Mouse (Mus musculus) midbrain, postnatal 0 days (tissue): Measurements from ENCODE around the gene Irf2bp1. TPM values are rescaled to one million over a fixed set of nuclear protein-coding genes. Genes with fewer than 3 reads are reported as not detected.
A peak's percentile ranks its signal among the peaks of the same experiment; 100 is the strongest.

ENCODE experiments used
- ATAC-seq: fragments of 200-750 bp; cut with Nextera tagmentation; 2 replicates; pipeline ENCODE4 v1.8.0; 2017; ENCODE audit warnings: moderate number of reproducible peaks, mild to moderate bottlenecking, moderate TSS enrichment, moderate library complexity; ENCODE audit not compliant: low FRiP score
- DNase-seq: peaks from one replicate; pipeline ENCODE4 v3.0.0-alpha.2; 2015; ENCODE audit warnings: low spot score
- H3K27ac ChIP-seq: fragments of 300-500 bp; sonication (generic); 2 replicates; pipeline ENCODE4 v1.5.1; 2014; ENCODE audit warnings: low read depth, mild to moderate bottlenecking, low read length, mixed read lengths
- H3K27me3 ChIP-seq: fragments of 300-500 bp; sonication (generic); 2 replicates; pipeline ENCODE4 v1.6.1; 2014; ENCODE audit warnings: low read length, control low read depth, mixed read lengths; ENCODE audit not compliant: insufficient read depth
- H3K36me3 ChIP-seq: fragments of 300-500 bp; sonication (generic); 2 replicates; pipeline ENCODE4 v1.6.1; 2014; ENCODE audit warnings: low read length, control low read depth, mixed read lengths; ENCODE audit not compliant: insufficient read depth
- H3K4me1 ChIP-seq: fragments of 300-500 bp; sonication (generic); 2 replicates; pipeline ENCODE4 v1.6.1; 2014; ENCODE audit warnings: mild to moderate bottlenecking, control low read depth, antibody characterized with exemption, low read length, mixed read lengths; ENCODE audit not compliant: insufficient read depth
- H3K4me2 ChIP-seq: fragments of 300-500 bp; sonication (generic); 2 replicates; pipeline ENCODE4 v1.6.1; 2014; ENCODE audit warnings: low read depth, mild to moderate bottlenecking, low read length, mixed read lengths; ENCODE audit not compliant: poor library complexity, severe bottlenecking
- H3K4me3 ChIP-seq: fragments of 300-500 bp; sonication (generic); 2 replicates; pipeline ENCODE4 v1.5.1; 2014; ENCODE audit warnings: low read depth, mild to moderate bottlenecking, low read length, moderate library complexity
- H3K9ac ChIP-seq: fragments of 300-500 bp; sonication (generic); replicated peaks from 2 replicates; pipeline ENCODE4 v1.6.1; 2014; ENCODE audit warnings: mild to moderate bottlenecking, low read length, moderate library complexity, mixed read lengths; ENCODE audit not compliant: poor library complexity, severe bottlenecking
- H3K9me3 ChIP-seq: fragments of 300-500 bp; sonication (generic); 2 replicates; pipeline ENCODE4 v1.6.1; 2016; ENCODE audit warnings: low read length, control low read depth
- CTCF ChIP-seq: IDR thresholded peaks from 2 replicates; pipeline ENCODE4 v1.5.1; 2016; ENCODE audit warnings: antibody characterized with exemption, mild to moderate bottlenecking
- WGBS: fragments of 180-500 bp; shearing (Covaris S2); extraction: QIAGEN DNeasy Blood & Tissue Kit; methylation state at CpG from one replicate; pipeline ENCODE4 v1.1.7; 2014; 5-methylcytosine and 5-hydroxymethylcytosine counted together
- polyA plus RNA-seq: library from polyadenylated mRNA; unstranded; fragments of >200 nt; fragmentation: Nextera tagmentation; extraction: Ambion mirVana; gene quantifications from 2 replicates; pipeline ENCODE4 v1.2.1, GENCODE M21; 2015
- total RNA-seq: library from RNA; depleted of rRNA; stranded (reverse); fragments of >200 nt; gene quantifications from 2 replicates; pipeline ENCODE4 v1.2.3, GENCODE M21; 2014

The Irf2bp1 gene
- total and polyA plus RNA-seq, 2 experiments from 2014 or later = 25.6 to 133 TPM

DNA sequence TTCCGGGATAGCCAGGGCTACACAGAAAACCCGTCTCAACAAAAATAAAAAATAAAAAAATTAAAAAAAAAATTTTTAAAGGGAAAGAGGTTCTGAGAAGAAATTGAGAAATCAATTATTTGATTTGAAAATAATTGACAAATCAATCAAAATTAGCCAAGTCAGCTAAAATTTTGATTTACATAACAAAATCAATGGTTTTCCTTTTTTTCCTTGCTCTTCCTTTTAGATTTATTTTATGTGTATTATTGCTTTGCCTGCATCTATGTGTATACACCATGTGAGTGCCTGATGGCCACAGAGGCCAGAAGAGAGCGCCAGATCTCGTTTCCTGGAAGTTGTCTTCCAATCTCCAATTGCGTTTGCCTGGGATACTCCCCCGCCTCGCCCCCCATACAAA, 14.1 kb downstream of the Irf2bp1 start:
- H3K27ac ChIP-seq = no peak overlapping the region
- H3K4me3 ChIP-seq = no peak overlapping the region
- H3K4me2 ChIP-seq = no peak overlapping the region
- 88% methylated on average over 7 of the region's 7 CpGs for WGBS
- no peak overlapping the region for H3K9ac ChIP-seq
- no peak for TF ChIP-seq CTCF
- ATAC-seq (no peak), DNase-seq (no peak)
- H3K9me3 ChIP-seq = no peaks in the 10 kb centered on the region
- no peaks in the 10 kb centered on the region for H3K36me3 ChIP-seq
- H3K27me3 ChIP-seq = peaks cover 25% of the 10 kb centered on the region
- no peaks in the 10 kb centered on the region for H3K4me1 ChIP-seq

DNA sequence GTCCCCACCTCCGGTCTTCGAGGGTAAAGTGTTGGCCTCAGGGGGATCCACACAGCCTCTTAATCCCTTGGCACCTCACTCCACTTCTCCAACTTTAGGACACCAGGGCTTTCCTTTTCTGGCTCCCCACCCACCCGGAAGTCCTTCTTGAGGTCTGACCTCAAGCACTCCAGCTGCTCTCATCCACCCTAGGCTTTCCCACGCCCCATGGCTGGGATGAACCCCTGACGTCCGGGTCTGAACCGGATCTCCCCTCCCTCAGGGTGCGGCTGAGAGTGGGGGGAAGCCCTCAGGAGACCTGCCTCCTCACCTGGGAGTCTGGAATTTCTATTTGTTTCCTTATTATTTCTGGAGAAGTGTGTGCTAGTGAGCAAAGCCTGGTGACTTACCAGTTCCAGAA, 17.2 kb downstream of the Irf2bp1 start:
- no peaks in the 10 kb centered on the region for H3K4me1 ChIP-seq
- H3K4me3 ChIP-seq = no peak overlapping the region
- H3K9me3 ChIP-seq = no peaks in the 10 kb centered on the region
- no peak for TF ChIP-seq CTCF
- DNase-seq (no peak), ATAC-seq (no peak)
- peaks cover 34% of the 10 kb centered on the region for H3K27me3 ChIP-seq
- H3K36me3 ChIP-seq = no peaks in the 10 kb centered on the region
- no peak overlapping the region for H3K4me2 ChIP-seq
- no peak overlapping the region for H3K9ac ChIP-seq
- WGBS = 19% methylated on average over 8 of the region's 8 CpGs
- no peak overlapping the region for H3K27ac ChIP-seq

- no peak for ATAC-seq
Observed at GRCm38 (mm10) chr7:19022189-19022958, 18.5 kb downstream of the Irf2bp1 start.

DNA sequence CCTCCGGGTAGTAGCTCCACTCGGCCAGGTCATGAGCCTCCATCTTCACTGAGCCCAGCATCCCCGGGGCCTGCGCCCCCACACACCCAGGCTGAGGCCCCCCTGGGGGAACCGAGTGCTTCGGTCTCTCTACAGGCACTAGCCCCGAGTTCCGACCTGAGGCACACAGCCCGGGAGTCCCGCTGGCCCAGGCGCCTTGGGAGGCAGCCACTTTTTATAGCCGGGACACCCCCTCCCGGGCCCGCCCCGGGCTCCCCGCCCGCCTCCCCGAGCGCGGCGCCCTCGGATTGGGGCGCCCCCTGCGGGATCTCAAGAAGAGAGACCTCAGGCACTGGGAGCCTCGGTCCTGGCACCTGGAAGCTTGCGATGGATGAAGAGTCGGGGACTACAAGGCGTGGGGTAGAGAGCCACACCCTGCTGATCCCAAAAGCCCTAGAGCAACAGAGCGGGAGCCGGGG, 19.5 kb downstream of the Irf2bp1 start, which contains the start of gene Foxa3:
Gene Foxa3, minus strand, starts transcription at position 182 of the 458 bp plus-strand sequence.
- 7% methylated on average over 23 of the region's 30 CpGs for WGBS
- 0 out of 2 replicates have a peak, but pooled peaks have one; percentile 23 for TF ChIP-seq CTCF
- ATAC-seq (peak; percentile 9; the same call in 1 of the 2 replicates), DNase-seq (no peak)
- H3K36me3 ChIP-seq = no peaks in the 10 kb centered on the region
- no peaks in the 10 kb centered on the region for H3K9me3 ChIP-seq
- H3K27me3 ChIP-seq = peaks cover 34% of the 10 kb centered on the region
- H3K9ac ChIP-seq = peak within 1 kb of the TSS; percentile 82
- peak within 1 kb of the TSS; percentile 91 for H3K4me3 ChIP-seq
- H3K27ac ChIP-seq = peak within 1 kb of the TSS; percentile 59; the same call in 1 of the 2 replicates
- H3K4me1 ChIP-seq = no peaks in the 10 kb centered on the region
- peak within 1 kb of the TSS; percentile 89 for H3K4me2 ChIP-seq

More at GRCm38 (mm10) chr7:19022189-19022958, 18.5 kb downstream of the Irf2bp1 start:
- DNase-seq = no peak
- no peak overlapping the region for H3K9ac ChIP-seq
- H3K4me2 ChIP-seq = no peak overlapping the region
- H3K27me3 ChIP-seq = peaks cover 34% of the 10 kb centered on the region
- no peak for TF ChIP-seq CTCF
- H3K36me3 ChIP-seq = no peaks in the 10 kb centered on the region
- H3K9me3 ChIP-seq = no peaks in the 10 kb centered on the region
- H3K27ac ChIP-seq = no peak overlapping the region
- whole genome bisulfite sequencing = 65% methylated on average over 18 of the region's 18 CpGs
- no peaks in the 10 kb centered on the region for H3K4me1 ChIP-seq
- H3K4me3 ChIP-seq = no peak overlapping the region

DNA sequence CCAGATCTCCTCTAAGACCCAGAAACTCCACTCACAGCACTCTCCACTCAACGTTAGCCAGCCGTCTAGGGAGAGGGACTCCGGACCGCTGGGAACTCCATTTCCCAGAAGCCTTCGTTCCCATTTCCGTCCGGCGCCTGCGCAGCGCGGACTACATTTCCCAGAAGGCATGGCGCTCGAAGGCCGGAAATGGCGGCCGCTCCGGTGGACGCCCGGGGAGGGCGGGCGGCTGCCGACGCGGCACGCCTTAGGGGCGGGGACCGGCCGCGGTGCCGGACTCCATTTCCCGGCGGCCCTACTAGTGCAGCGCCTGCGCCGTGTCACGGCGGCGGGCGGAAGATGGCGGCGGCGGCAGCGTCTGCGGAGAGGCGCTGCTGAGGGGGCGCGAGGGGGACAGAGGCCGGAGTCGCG, 20.3 kb downstream of the Irf2bp1 start, which contains the start of gene Sympk:
Gene Sympk, plus strand, starts transcription at position 282 of the 411 bp plus-strand sequence.
- peak within 1 kb of the TSS; percentile 91 for H3K4me3 ChIP-seq
- H3K4me1 ChIP-seq = no peaks in the 10 kb centered on the region
- peak within 1 kb of the TSS; percentile 82 for H3K9ac ChIP-seq
- DNase-seq = peak; percentile 98
- TF ChIP-seq CTCF = no peak
- peak within 1 kb of the TSS; percentile 59; the same call in 1 of the 2 replicates for H3K27ac ChIP-seq
- under 1% methylated on average over 34 of the region's 50 CpGs for WGBS
- H3K4me2 ChIP-seq = peak within 1 kb of the TSS; percentile 89
- peaks cover 4% of the 10 kb centered on the region for H3K36me3 ChIP-seq
- H3K27me3 ChIP-seq = peaks cover 34% of the 10 kb centered on the region
- no peaks in the 10 kb centered on the region for H3K9me3 ChIP-seq
- ATAC-seq = peak; percentile 95
